Mouse (Mus musculus) adrenal gland, postnatal 14 days (tissue): ENCODE data around the gene Nsun6. TPM values are rescaled to one million over a fixed set of nuclear protein-coding genes. Genes with fewer than 3 reads are reported as not detected.

Source experiments
- DNase-seq: peaks from one replicate; pipeline ENCODE4 v3.0.0; 2021; ENCODE audit warnings: mixed read lengths
- long read RNA-seq, 2 experiments: library from polyadenylated mRNA; stranded (forward); transcript quantifications; one replicate each; pipeline ENCODE4 v2.0.0; 2021
- total RNA-seq: library from RNA; stranded (reverse); gene quantifications from 2 replicates; pipeline ENCODE4 v1.2.3, GENCODE M21; 2021

The Nsun6 gene
- 7.9 and 9.1 TPM in 2 replicates for total RNA-seq
- long read RNA-seq, experiment 1, partial matches to known transcripts, result 0 of 6 reads
- long read RNA-seq, experiment 1, other reads (novel, unspliced or antisense), result 2 of 6 reads
- long read RNA-seq, experiment 2, partial matches to known transcripts, result 0 of 3 reads
- long read RNA-seq, experiment 2, other reads (novel, unspliced or antisense), result 0 of 3 reads

- DNase-seq, result peak; percentile 99
Observed at GRCm38 (mm10) chr2:15054945-15055637, at the start of gene Nsun6. Gene Nsun6 (minus strand): TSS chr2:15055069.

GRCm38 (mm10) chr2:15104386-15104785 is 49.5 kb upstream of the Nsun6 start:
- DNase-seq, result no peak

- DNase-seq, result no peak
Observed at GRCm38 (mm10) chr2:15096514-15097090, 41.7 kb upstream of the Nsun6 start.

- no peak for DNase-seq
Observed at GRCm38 (mm10) chr2:15087308-15087707, 32.4 kb upstream of the Nsun6 start.

GRCm38 (mm10) chr2:15083702-15084101 is 28.8 kb upstream of the Nsun6 start:
- no peak for DNase-seq

GRCm38 (mm10) chr2:15067091-15067490 is 12.2 kb upstream of the Nsun6 start:
- DNase-seq, result no peak

GRCm38 (mm10) chr2:15065447-15065846 is 10.6 kb upstream of the Nsun6 start:
- DNase-seq, result no peak

- DNase-seq, result no peak
Observed at GRCm38 (mm10) chr2:15064380-15065269, 9.8 kb upstream of the Nsun6 start.

- no peak for DNase-seq
Observed at GRCm38 (mm10) chr2:15063815-15064214, 8.9 kb upstream of the Nsun6 start.

- no peak for DNase-seq
Observed at GRCm38 (mm10) chr2:15060856-15061255, 6.0 kb upstream of the Nsun6 start.

GRCm38 (mm10) chr2:15058227-15058626 is 3.4 kb upstream of the Nsun6 start:
- no peak for DNase-seq

GRCm38 (mm10) chr2:15055741-15056151 is 877 bp upstream of the Nsun6 start:
- no peak for DNase-seq

- DNase-seq, result no peak
Observed at GRCm38 (mm10) chr2:15054496-15054895, 373 bp downstream of the Nsun6 start.

GRCm38 (mm10) chr2:15049117-15049873 is 5.6 kb downstream of the Nsun6 start, which contains the start of gene Arl5b:
Gene Arl5b (plus strand): TSS chr2:15049395.
- peak; percentile 95 for DNase-seq

- peak; percentile 26 for DNase-seq
Observed at GRCm38 (mm10) chr2:15040326-15040725, 14.5 kb downstream of the Nsun6 start.

- DNase-seq, result peak; percentile 19
Observed at GRCm38 (mm10) chr2:15038705-15039104, 16.2 kb downstream of the Nsun6 start.

- DNase-seq, result no peak
Observed at GRCm38 (mm10) chr2:15027816-15028215, 27.1 kb downstream of the Nsun6 start.

- DNase-seq, result no peak
Observed at GRCm38 (mm10) chr2:15026817-15027216, 28.1 kb downstream of the Nsun6 start.

GRCm38 (mm10) chr2:15008072-15008471 is 46.8 kb downstream of the Nsun6 start:
- DNase-seq, result no peak

GRCm38 (mm10) chr2:15007531-15007930 is 47.3 kb downstream of the Nsun6 start:
- no peak for DNase-seq

- no peak for DNase-seq
Observed at GRCm38 (mm10) chr2:14997836-14998235, 57.0 kb downstream of the Nsun6 start.

GRCm38 (mm10) chr2:14996036-14996435 is 58.8 kb downstream of the Nsun6 start:
- DNase-seq, result no peak
